Mouse (Mus musculus): Measurements from ENCODE around the gene Srr. TPM values are rescaled to one million over a fixed set of nuclear protein-coding genes. Genes with fewer than 3 reads are reported as not detected.

The Srr gene
- total and polyA plus RNA-seq, 3 experiments, result 5.2 to 6.8 TPM; not detected in 1

DNA sequence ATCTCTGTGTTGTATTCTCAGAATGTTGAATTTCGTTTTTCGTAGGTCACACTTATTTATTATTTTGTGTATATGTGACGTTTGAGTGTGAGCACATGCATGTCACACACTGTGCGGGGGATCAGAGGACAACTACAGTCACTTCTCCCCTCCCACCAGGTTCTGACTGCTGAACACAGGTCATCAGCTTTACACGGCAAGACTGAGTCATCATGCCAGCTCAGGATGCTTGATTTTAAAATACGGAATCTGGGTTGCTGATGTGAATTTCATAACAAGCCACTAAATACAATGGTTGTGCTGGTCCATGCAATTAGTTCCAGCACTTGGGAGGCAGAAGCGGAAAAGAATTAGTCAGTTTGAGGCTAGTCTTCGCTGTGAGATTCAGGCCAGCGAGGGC, 44.7 kb downstream of the Srr start:
- Histone ChIP-seq H3K4me1 (ENCODE audit: control insufficient read depth in 1 of 2, insufficient read depth in 2 of 2, low read length in 2 of 2) (no peaks in the 10 kb centered on the region), H3K36me3 (ENCODE audit: control insufficient read depth in 1 of 2, insufficient read depth in 2 of 2, low read length in 2 of 2) (no peaks in the 10 kb centered on the region), H3K27ac (ENCODE audit: control insufficient read depth, low read depth, low read length) (no peak overlapping the region), H3K9me3 (replicated peaks; ENCODE audit: insufficient read depth, low read length) (no peaks in the 10 kb centered on the region), H3K27me3 (ENCODE audit: control insufficient read depth in 1 of 2, insufficient read depth in 2 of 2, low read length in 2 of 2) (no peaks in the 10 kb centered on the region), H3K4me3 (ENCODE audit: control insufficient read depth in 1 of 2, insufficient read depth in 1 of 2, low read depth in 2 of 2, low read length in 2 of 2) (no peak overlapping the region), H3K79me2 (ENCODE audit: control insufficient read depth, insufficient read depth, low read length, poor library complexity) (no peaks in the 10 kb centered on the region), H3K9ac (ENCODE audit: control insufficient read depth, low read depth, low read length, poor library complexity, severe bottlenecking) (no peak overlapping the region)
- TF ChIP-seq MAX (IDR thresholded peaks at IDR 0.05; ENCODE audit: low read length), result no peak
- TF ChIP-seq CHD2 (IDR thresholded peaks at IDR 0.05; ENCODE audit: low read length), result no peak
- TF ChIP-seq HCFC1 (IDR thresholded peaks at IDR 0.05; ENCODE audit: low read depth, low read length), result no peak
- no peak for DNase-seq (ENCODE audit: low read depth, low spot score)

- Histone ChIP-seq H3K27me3 (ENCODE audit: control insufficient read depth in 1 of 2, insufficient read depth in 2 of 2, low read length in 2 of 2) (no peaks in the 10 kb centered on the region), H3K4me3 (ENCODE audit: control insufficient read depth in 1 of 2, insufficient read depth in 1 of 2, low read depth in 2 of 2, low read length in 2 of 2) (no peak overlapping the region), H3K9ac (ENCODE audit: control insufficient read depth, low read depth, low read length, poor library complexity, severe bottlenecking) (no peak overlapping the region), H3K79me2 (ENCODE audit: control insufficient read depth, insufficient read depth, low read length, poor library complexity) (no peaks in the 10 kb centered on the region), H3K9me3 (replicated peaks; ENCODE audit: insufficient read depth, low read length) (no peaks in the 10 kb centered on the region), H3K27ac (ENCODE audit: control insufficient read depth, low read depth, low read length) (no peak overlapping the region), H3K36me3 (ENCODE audit: control insufficient read depth in 1 of 2, insufficient read depth in 2 of 2, low read length in 2 of 2) (no peaks in the 10 kb centered on the region), H3K4me1 (ENCODE audit: control insufficient read depth in 1 of 2, insufficient read depth in 2 of 2, low read length in 2 of 2) (no peaks in the 10 kb centered on the region)
- no peak for DNase-seq (ENCODE audit: low read depth, low spot score)
- TF ChIP-seq CTCF (IDR thresholded peaks at IDR 0.05 in 2 of 3, conservative IDR thresholded peaks at IDR 0.05 in 1 of 3; ENCODE audit: control insufficient read depth in 1 of 3, insufficient read depth in 1 of 3, low read depth in 2 of 3, low read length in 3 of 3, poor library complexity in 1 of 3, severe bottlenecking in 1 of 3) (no peak), EP300 (IDR thresholded peaks at IDR 0.05; ENCODE audit: low read depth in 1 of 2, low read length in 2 of 2) (no peak), ETS1 (IDR thresholded peaks at IDR 0.05; ENCODE audit: low read depth, low read length) (no peak), KAT2A (conservative IDR thresholded peaks at IDR 0.05; ENCODE audit: low read depth, low read length) (no peak), POLR2A (IDR thresholded peaks at IDR 0.05; ENCODE audit: control insufficient read depth in 1 of 2, insufficient read depth in 1 of 2, low read depth in 1 of 2, low read length in 2 of 2, poor library complexity in 1 of 2) (no peak), SMC3 (IDR thresholded peaks at IDR 0.05; ENCODE audit: low read depth, low read length) (no peak), MAX (IDR thresholded peaks at IDR 0.05; ENCODE audit: low read length) (no peak), E2F4 (IDR thresholded peaks at IDR 0.05; ENCODE audit: borderline replicate concordance, low read depth, low read length) (no peak), ZNF384 (IDR thresholded peaks at IDR 0.05; ENCODE audit: low read depth, low read length) (no peak), TAL1 (IDR thresholded peaks at IDR 0.05; ENCODE audit: low read length) (no peak), ZKSCAN1 (IDR thresholded peaks at IDR 0.05; ENCODE audit: low read depth, low read length) (no peak), NRF1 (IDR thresholded peaks at IDR 0.05; ENCODE audit: insufficient read depth, low read depth, low read length, poor library complexity, severe bottlenecking) (no peak), GATA1 (IDR thresholded peaks at IDR 0.05; ENCODE audit: low read depth, low read length) (no peak), RAD21 (IDR thresholded peaks at IDR 0.05; ENCODE audit: low read depth, low read length) (no peak), TBP (IDR thresholded peaks at IDR 0.05; ENCODE audit: low read depth, low read length) (no peak), NELFE (IDR thresholded peaks at IDR 0.05; ENCODE audit: low read depth, low read length) (no peak)
These were observed 48.9 kb downstream of the Srr start for GRCm38 (mm10) chr11:74876801-74877200.
